Mouse (Mus musculus): ENCODE data around the gene Mosmo. TPM values are rescaled to one million over a fixed set of nuclear protein-coding genes. Genes with fewer than 3 reads are reported as not detected.

Gene Mosmo
- polyA plus RNA-seq, 1 experiment from 2014 or later = 2.4 TPM

DNA sequence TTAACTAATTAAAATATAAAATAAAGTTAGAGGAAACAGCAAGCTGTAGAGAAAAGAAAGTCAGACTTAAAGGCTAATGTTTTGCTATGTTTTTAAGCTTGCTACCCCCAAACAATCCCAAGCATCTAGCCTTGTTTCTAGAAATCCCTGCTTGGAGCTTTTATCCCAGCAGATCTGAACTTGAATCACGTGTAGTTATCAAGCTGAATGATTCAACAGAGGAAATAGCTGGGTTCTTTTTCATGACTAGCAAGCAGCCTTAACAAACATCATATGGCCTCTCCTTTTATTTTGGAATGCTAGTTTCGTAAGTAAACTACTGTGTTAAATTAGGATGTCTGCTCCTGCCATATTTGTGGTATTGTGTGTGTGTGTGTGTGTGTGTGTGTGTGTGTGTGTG is 39.8 kb downstream of the Mosmo start:
- Histone ChIP-seq H3K27me3 (ENCODE audit: control insufficient read depth, insufficient read depth, low read depth, low read length) (no peaks in the 10 kb centered on the region), H3K4me1 (ENCODE audit: control insufficient read depth, low read depth, low read length) (no peaks in the 10 kb centered on the region), H3K9ac (ENCODE audit: low read depth, low read length) (no peak overlapping the region), H3K4me2 (ENCODE audit: low read depth, low read length) (no peak overlapping the region), H3K36me3 (ENCODE audit: control insufficient read depth, insufficient read depth) (no peaks in the 10 kb centered on the region), H3K27ac (ENCODE audit: low read length) (no peak overlapping the region), H3K9me3 (replicated peaks; ENCODE audit: control insufficient read depth, low read length) (no peaks in the 10 kb centered on the region), H3K4me3 (ENCODE audit: low read depth, low read length) (no peak overlapping the region)
- no peak for ATAC-seq (ENCODE audit: low read depth)
- WGBS (ENCODE audit: insufficient replicate concordance) = 53% methylated on average over 2 of the region's 2 CpGs

DNA sequence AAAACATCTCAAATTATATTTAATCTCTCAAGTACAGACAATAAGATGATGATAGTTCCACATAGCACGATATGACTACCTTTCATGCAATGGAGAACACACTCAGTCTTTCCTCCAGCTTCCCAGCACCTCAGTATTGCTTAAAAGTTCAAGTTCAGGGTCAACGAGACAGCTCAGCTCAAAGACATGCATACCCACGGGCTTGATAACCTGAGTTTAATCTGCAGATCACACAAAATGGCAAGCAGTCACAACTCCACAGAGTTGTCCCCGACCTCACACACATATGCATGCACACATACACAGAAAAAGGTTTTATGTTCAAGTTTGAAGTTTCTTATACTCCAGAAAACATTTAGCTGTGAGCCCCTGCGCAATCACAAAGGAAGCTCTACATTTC is 43.6 kb downstream of the Mosmo start:
- Histone ChIP-seq H3K4me2 (ENCODE audit: low read depth, low read length) (no peak overlapping the region), H3K27me3 (ENCODE audit: control insufficient read depth, insufficient read depth, low read depth, low read length) (no peaks in the 10 kb centered on the region), H3K4me3 (ENCODE audit: low read depth, low read length) (no peak overlapping the region), H3K9ac (ENCODE audit: low read depth, low read length) (no peak overlapping the region), H3K4me1 (ENCODE audit: control insufficient read depth, low read depth, low read length) (no peaks in the 10 kb centered on the region), H3K9me3 (replicated peaks; ENCODE audit: control insufficient read depth, low read length) (no peaks in the 10 kb centered on the region), H3K36me3 (ENCODE audit: control insufficient read depth, insufficient read depth) (no peaks in the 10 kb centered on the region), H3K27ac (ENCODE audit: low read length) (no peak overlapping the region)
- ATAC-seq (ENCODE audit: low read depth) = no peak
- 71% methylated on average over 5 of the region's 5 CpGs for WGBS (ENCODE audit: insufficient replicate concordance)

GRCm38 (mm10) chr7:120721456-120721855 is 44.0 kb downstream of the Mosmo start:
- no peak for ATAC-seq (ENCODE audit: low read depth)
- Histone ChIP-seq H3K36me3 (ENCODE audit: control insufficient read depth, insufficient read depth) (no peaks in the 10 kb centered on the region; the same call in 1 of the 2 replicates), H3K4me3 (ENCODE audit: low read depth, low read length) (no peak overlapping the region), H3K9ac (ENCODE audit: low read depth, low read length) (no peak overlapping the region), H3K4me2 (ENCODE audit: low read depth, low read length) (no peak overlapping the region), H3K9me3 (replicated peaks; ENCODE audit: control insufficient read depth, low read length) (no peaks in the 10 kb centered on the region), H3K27ac (ENCODE audit: low read length) (no peak overlapping the region), H3K27me3 (ENCODE audit: control insufficient read depth, insufficient read depth, low read depth, low read length) (no peaks in the 10 kb centered on the region), H3K4me1 (ENCODE audit: control insufficient read depth, low read depth, low read length) (no peaks in the 10 kb centered on the region)
- 81% methylated on average over 8 of the region's 8 CpGs for WGBS (ENCODE audit: insufficient replicate concordance)

DNA sequence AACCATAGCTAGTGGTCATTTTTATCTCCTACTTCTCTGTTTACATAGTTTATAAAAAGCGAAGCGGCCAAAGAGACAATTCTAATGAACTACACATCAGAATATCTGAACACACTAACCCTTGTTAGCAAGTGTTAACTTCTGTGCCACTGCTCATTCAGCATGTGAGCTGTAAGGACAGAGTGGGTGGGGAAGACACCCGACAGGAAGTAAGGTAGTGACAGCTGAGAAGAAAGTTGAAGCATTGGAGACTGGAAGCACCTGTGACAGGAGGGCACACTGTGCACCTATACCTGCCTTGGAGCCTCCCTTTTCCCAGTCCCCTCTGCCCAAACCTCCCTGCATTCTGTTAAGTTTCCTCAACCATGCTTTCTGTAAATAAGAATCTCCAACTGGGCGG is 44.6 kb downstream of the Mosmo start:
- H3K4me3 ChIP-seq (ENCODE audit: low read depth, low read length) = no peak overlapping the region
- no peak for ATAC-seq (ENCODE audit: low read depth)
- H3K27ac ChIP-seq (ENCODE audit: low read length) = no peak overlapping the region
- H3K9ac ChIP-seq (ENCODE audit: low read depth, low read length) = no peak overlapping the region
- H3K4me1 ChIP-seq (ENCODE audit: control insufficient read depth, low read depth, low read length) = no peaks in the 10 kb centered on the region
- H3K9me3 ChIP-seq (replicated peaks; ENCODE audit: control insufficient read depth, low read length) = no peaks in the 10 kb centered on the region
- WGBS (ENCODE audit: insufficient replicate concordance) = 83% methylated on average over 4 of the region's 4 CpGs
- H3K4me2 ChIP-seq (ENCODE audit: low read depth, low read length) = no peak overlapping the region
- no peaks in the 10 kb centered on the region; the same call in 1 of the 2 replicates for H3K36me3 ChIP-seq (ENCODE audit: control insufficient read depth, insufficient read depth)
- H3K27me3 ChIP-seq (ENCODE audit: control insufficient read depth, insufficient read depth, low read depth, low read length) = no peaks in the 10 kb centered on the region

GRCm38 (mm10) chr7:120722839-120723278 is 45.4 kb downstream of the Mosmo start:
- ATAC-seq (ENCODE audit: low read depth) = no peak
- no peaks in the 10 kb centered on the region; the same call in 1 of the 2 replicates for H3K36me3 ChIP-seq (ENCODE audit: control insufficient read depth, insufficient read depth)
- no peak overlapping the region for H3K4me2 ChIP-seq (ENCODE audit: low read depth, low read length)
- H3K4me1 ChIP-seq (ENCODE audit: control insufficient read depth, low read depth, low read length) = no peaks in the 10 kb centered on the region
- H3K4me3 ChIP-seq (ENCODE audit: low read depth, low read length) = no peak overlapping the region
- no peak overlapping the region for H3K9ac ChIP-seq (ENCODE audit: low read depth, low read length)
- H3K9me3 ChIP-seq (replicated peaks; ENCODE audit: control insufficient read depth, low read length) = no peaks in the 10 kb centered on the region
- H3K27me3 ChIP-seq (ENCODE audit: control insufficient read depth, insufficient read depth, low read depth, low read length) = no peaks in the 10 kb centered on the region
- 80% methylated on average over 8 of the region's 8 CpGs for WGBS (ENCODE audit: insufficient replicate concordance)
- H3K27ac ChIP-seq (ENCODE audit: low read length) = no peak overlapping the region

DNA sequence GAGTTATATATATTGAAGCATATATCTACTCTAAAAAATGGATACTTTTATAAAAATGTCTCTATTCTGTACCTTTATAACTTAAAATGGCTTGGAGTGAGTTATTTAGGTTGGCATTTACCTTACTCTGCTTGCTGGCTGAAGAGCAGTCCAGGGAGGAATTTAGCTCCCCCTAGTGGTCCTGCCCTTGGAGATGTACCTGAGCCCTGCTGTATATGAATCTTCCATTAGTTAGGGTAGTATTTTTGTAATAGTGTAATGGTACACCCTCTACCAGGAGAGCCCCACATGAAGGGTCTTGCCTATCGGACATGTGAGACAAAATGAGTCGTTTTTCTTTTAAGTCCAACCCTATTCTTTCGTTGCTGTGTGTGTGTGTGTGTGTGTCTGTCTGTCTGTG is 50.2 kb downstream of the Mosmo start:
- Histone ChIP-seq H3K36me3 (ENCODE audit: control insufficient read depth, insufficient read depth) (peaks cover 3% of the 10 kb centered on the region), H3K9me3 (replicated peaks; ENCODE audit: control insufficient read depth, low read length) (no peaks in the 10 kb centered on the region)
- no peak for ATAC-seq (ENCODE audit: low read depth)

DNA sequence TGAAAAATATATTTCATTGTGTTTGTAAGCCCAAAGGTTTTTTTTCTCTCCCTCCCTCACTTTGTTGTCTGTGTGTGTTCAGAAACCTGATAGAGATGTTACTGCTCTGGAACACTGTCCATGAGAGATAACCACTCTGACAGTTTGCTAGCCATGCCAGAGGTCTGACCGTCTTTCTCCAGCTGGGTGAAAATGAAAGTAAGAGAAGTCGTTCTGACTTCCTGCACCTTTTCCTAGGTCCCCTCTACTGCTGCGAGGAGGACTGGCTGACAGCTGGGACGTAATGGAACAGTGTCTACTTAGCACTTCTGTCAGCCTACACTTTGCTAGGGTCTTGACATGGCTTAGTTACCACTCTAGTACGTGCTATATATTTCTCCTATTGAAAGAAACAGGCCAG is 52.2 kb downstream of the Mosmo start:
- 22% methylated on average over 5 of the region's 5 CpGs for WGBS (ENCODE audit: insufficient replicate concordance)
- peaks cover 7% of the 10 kb centered on the region for H3K4me1 ChIP-seq (ENCODE audit: control insufficient read depth, low read depth, low read length)
- peak overlapping the region; percentile 43 for H3K4me3 ChIP-seq (ENCODE audit: low read depth, low read length)
- peak overlapping the region; percentile 57 for H3K4me2 ChIP-seq (ENCODE audit: low read depth, low read length)
- peak overlapping the region; percentile 13; the same call in 1 of the 2 replicates for H3K9ac ChIP-seq (ENCODE audit: low read depth, low read length)
- ATAC-seq (ENCODE audit: low read depth) = peak; percentile 84
- peaks cover 3% of the 10 kb centered on the region for H3K36me3 ChIP-seq (ENCODE audit: control insufficient read depth, insufficient read depth)
- H3K27ac ChIP-seq (ENCODE audit: low read length) = peak overlapping the region; percentile 36
- H3K27me3 ChIP-seq (ENCODE audit: control insufficient read depth, insufficient read depth, low read depth, low read length) = no peaks in the 10 kb centered on the region
- no peaks in the 10 kb centered on the region for H3K9me3 ChIP-seq (replicated peaks; ENCODE audit: control insufficient read depth, low read length)

More for the DNA sequence above, 50.2 kb downstream of the Mosmo start:
- no peaks in the 10 kb centered on the region for H3K27me3 ChIP-seq (ENCODE audit: control insufficient read depth, insufficient read depth, low read depth, low read length)
- no peak overlapping the region for H3K9ac ChIP-seq (ENCODE audit: low read depth, low read length)
- WGBS (ENCODE audit: insufficient replicate concordance) = 68% methylated on average over 3 of the region's 3 CpGs
- no peak overlapping the region for H3K4me3 ChIP-seq (ENCODE audit: low read depth, low read length)
- no peak overlapping the region for H3K4me2 ChIP-seq (ENCODE audit: low read depth, low read length)
- H3K4me1 ChIP-seq (ENCODE audit: control insufficient read depth, low read depth, low read length) = peaks cover 7% of the 10 kb centered on the region
- H3K27ac ChIP-seq (ENCODE audit: low read length) = no peak overlapping the region

GRCm38 (mm10) chr7:120732906-120733305 is 55.5 kb downstream of the Mosmo start:
- H3K4me3 ChIP-seq (ENCODE audit: low read depth, low read length) = no peak overlapping the region
- ATAC-seq (ENCODE audit: low read depth) = no peak
- H3K4me2 ChIP-seq (ENCODE audit: low read depth, low read length) = no peak overlapping the region
- H3K9me3 ChIP-seq (replicated peaks; ENCODE audit: control insufficient read depth, low read length) = no peaks in the 10 kb centered on the region
- 74% methylated on average over 7 of the region's 7 CpGs for WGBS (ENCODE audit: insufficient replicate concordance)
- H3K27ac ChIP-seq (ENCODE audit: low read length) = no peak overlapping the region
- no peak overlapping the region for H3K9ac ChIP-seq (ENCODE audit: low read depth, low read length)
- H3K27me3 ChIP-seq (ENCODE audit: control insufficient read depth, insufficient read depth, low read depth, low read length) = no peaks in the 10 kb centered on the region
- peaks cover 7% of the 10 kb centered on the region for H3K4me1 ChIP-seq (ENCODE audit: control insufficient read depth, low read depth, low read length)
- H3K36me3 ChIP-seq (ENCODE audit: control insufficient read depth, insufficient read depth) = peaks cover 3% of the 10 kb centered on the region

GRCm38 (mm10) chr7:120739018-120739417 is 61.6 kb downstream of the Mosmo start, which contains the start of gene Vwa3a:
TSS of gene Vwa3a (plus strand) at chr7:120739318.
- Histone ChIP-seq H3K36me3 (ENCODE audit: control insufficient read depth, insufficient read depth) (no peaks in the 10 kb centered on the region), H3K9me3 (replicated peaks; ENCODE audit: control insufficient read depth, low read length) (no peaks in the 10 kb centered on the region), H3K27me3 (ENCODE audit: control insufficient read depth, insufficient read depth, low read depth, low read length) (no peaks in the 10 kb centered on the region; the same call in 1 of the 2 replicates), H3K9ac (ENCODE audit: low read depth, low read length) (no peak within 1 kb of the TSS), H3K4me2 (ENCODE audit: low read depth, low read length) (no peak within 1 kb of the TSS), H3K27ac (ENCODE audit: low read length) (no peak within 1 kb of the TSS), H3K4me1 (ENCODE audit: control insufficient read depth, low read depth, low read length) (no peaks in the 10 kb centered on the region), H3K4me3 (ENCODE audit: low read depth, low read length) (no peak within 1 kb of the TSS)
- ATAC-seq (ENCODE audit: low read depth) = no peak
- 46% methylated on average over 6 of the region's 6 CpGs for WGBS (ENCODE audit: insufficient replicate concordance)

Data from liver, embryonic 16.5 days (tissue).